Mouse (Mus musculus) liver, adult 2 months (tissue): Measurements from ENCODE around the gene Ubash3a. TPM values are rescaled to one million over a fixed set of nuclear protein-coding genes. Genes with fewer than 3 reads are reported as not detected.

Experiments
- DNase-seq: peaks from one replicate; pipeline ENCODE4 v3.0.0-alpha.2; 2011; ENCODE audit warnings: low read depth, low spot score; ENCODE audit errors: extremely low read depth
- H3K27ac ChIP-seq: fragments of 200-500 bp; replicated peaks from 2 replicates; pipeline ENCODE4 v1.5.1; 2012; ENCODE audit warnings: low read depth, mild to moderate bottlenecking, control low read depth, inconsistent platforms, low read length; ENCODE audit not compliant: insufficient read depth
- H3K27me3 ChIP-seq: fragments of 200-500 bp; 2 replicates; pipeline ENCODE4 v1.6.1; 2012; ENCODE audit warnings: mild to moderate bottlenecking, moderate library complexity, low read length, inconsistent platforms; ENCODE audit not compliant: control insufficient read depth, insufficient read depth
- H3K36me3 ChIP-seq: fragments of 200-500 bp; 2 replicates; pipeline ENCODE4 v1.6.1; 2012; ENCODE audit warnings: low read length, inconsistent platforms; ENCODE audit not compliant: control insufficient read depth, insufficient read depth
- H3K4me1 ChIP-seq: fragments of 200-500 bp; 2 replicates; pipeline ENCODE4 v1.6.1; 2011; ENCODE audit warnings: low read length; ENCODE audit not compliant: control insufficient read depth, insufficient read depth
- H3K4me3 ChIP-seq: fragments of 200-500 bp; 2 replicates; pipeline ENCODE4 v1.5.1; 2011; ENCODE audit warnings: low read depth, mild to moderate bottlenecking, control low read depth, low read length, moderate library complexity; ENCODE audit not compliant: insufficient read depth
- H3K79me2 ChIP-seq: fragments of 200-500 bp; 2 replicates; pipeline ENCODE4 v1.6.1; 2012; ENCODE audit warnings: inconsistent platforms, mild to moderate bottlenecking, low read length, moderate library complexity; ENCODE audit not compliant: control insufficient read depth, insufficient read depth
- H3K9ac ChIP-seq: fragments of 200-500 bp; 2 replicates; pipeline ENCODE4 v1.6.1; 2012; ENCODE audit warnings: low read depth, mild to moderate bottlenecking, control low read depth, inconsistent platforms, low read length
- CTCF ChIP-seq: fragments of 200-500 bp; IDR thresholded peaks from 2 replicates; pipeline ENCODE4 v1.5.1; 2011; ENCODE audit warnings: low read depth, low read length, control low read depth
- POLR2A ChIP-seq: fragments of 200-500 bp; IDR thresholded peaks from 2 replicates; pipeline ENCODE4 v1.6.1; 2011; ENCODE audit warnings: low read length, control low read depth; ENCODE audit not compliant: insufficient read depth; ENCODE audit errors: extremely low read depth
- WGBS: fragments of 180-500 bp; shearing (Covaris S2); methylation state at CpG from one replicate; pipeline ENCODE4 v1.1.7; 2018; 5-methylcytosine and 5-hydroxymethylcytosine counted together
- polyA plus RNA-seq: library from polyadenylated mRNA; depleted of rRNA; stranded (reverse); fragments of >200 nt; gene quantifications from 2 replicates; pipeline ENCODE4 v1.2.3, GENCODE M21; 2012
- total RNA-seq: library from RNA; depleted of rRNA; stranded (reverse); fragments of >200 nt; gene quantifications from 2 replicates; pipeline ENCODE4 v1.2.3, GENCODE M21; 2014

Ubash3a gene
- total and polyA plus RNA-seq, 2 experiments, result 0.09 to 0.31 TPM

DNA sequence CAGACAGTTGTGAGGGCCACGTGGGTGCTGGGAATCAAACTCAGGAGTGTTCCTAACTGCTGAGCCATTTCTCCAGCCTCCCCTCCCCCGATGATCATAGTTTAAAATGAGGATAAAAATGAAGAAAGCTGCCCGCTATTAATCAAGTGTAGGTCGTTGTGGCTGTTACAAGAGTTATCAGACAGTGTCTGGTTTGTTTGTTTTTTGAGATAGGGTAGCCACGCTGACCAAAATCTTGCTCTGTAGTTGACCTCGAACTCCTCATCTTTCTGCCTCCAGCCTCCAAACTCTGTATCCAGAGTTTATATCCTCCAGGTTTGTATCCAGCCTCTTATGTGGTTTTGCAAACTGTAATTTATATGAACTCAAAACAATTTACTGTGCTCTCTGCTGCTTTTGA lies 72.6 kb downstream of the Ubash3a start:
- Histone ChIP-seq H3K36me3 (no peaks in the 10 kb centered on the region), H3K4me1 (no peaks in the 10 kb centered on the region), H3K27ac (no peak overlapping the region), H3K27me3 (no peaks in the 10 kb centered on the region), H3K4me3 (no peak overlapping the region), H3K79me2 (no peaks in the 10 kb centered on the region), H3K9ac (no peak overlapping the region)
- TF ChIP-seq CTCF (no peak), POLR2A (no peak)
- WGBS, result 54% methylated on average over 6 of the region's 6 CpGs
- DNase-seq, result no peak

DNA sequence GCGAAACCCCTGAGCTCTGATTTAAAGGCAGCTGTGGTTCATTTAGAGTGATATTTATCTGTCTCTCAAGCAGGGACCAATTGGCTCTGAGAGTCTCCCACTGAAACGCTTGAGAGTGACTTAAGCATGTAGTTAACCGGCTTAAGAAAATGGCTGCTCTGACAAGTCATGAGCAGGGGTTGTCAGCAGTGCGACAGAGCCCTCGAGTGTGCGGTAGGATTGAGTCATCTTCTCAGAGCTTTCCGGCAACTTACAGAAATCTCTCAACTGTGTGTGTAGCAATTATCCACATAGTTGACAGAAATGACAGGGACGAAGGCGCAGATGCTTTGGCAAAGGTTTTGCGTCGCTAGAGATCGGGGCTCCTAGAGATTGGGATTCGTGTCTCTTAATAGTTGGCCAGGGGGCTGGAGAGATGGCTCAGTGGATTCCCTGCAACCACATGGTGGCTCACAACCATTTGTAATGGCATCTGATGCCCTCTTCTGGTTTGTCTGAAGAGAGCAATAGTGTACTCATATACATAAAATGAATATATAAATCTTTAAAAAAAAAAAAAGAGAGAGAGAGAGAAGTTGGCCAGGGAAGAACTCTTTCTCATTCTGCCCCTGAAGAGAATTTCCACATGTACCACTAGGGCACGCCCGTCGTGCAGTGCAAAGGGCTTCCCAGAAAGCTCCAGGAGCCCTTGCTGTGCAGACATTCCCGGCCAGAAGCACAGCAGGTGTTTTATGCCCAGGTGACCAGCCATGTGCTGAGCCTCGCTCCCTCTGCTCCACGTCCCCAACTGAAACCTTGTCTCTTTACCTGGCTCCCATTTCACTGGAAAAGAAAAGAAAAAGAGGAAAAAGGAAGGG lies 74.4 kb downstream of the Ubash3a start:
- no peaks in the 10 kb centered on the region for H3K36me3 ChIP-seq
- H3K27ac ChIP-seq, result no peak overlapping the region
- no peak for DNase-seq
- no peaks in the 10 kb centered on the region for H3K79me2 ChIP-seq
- H3K27me3 ChIP-seq, result no peaks in the 10 kb centered on the region
- H3K9ac ChIP-seq, result no peak overlapping the region
- no peak overlapping the region for H3K4me3 ChIP-seq
- TF ChIP-seq CTCF, result no peak
- TF ChIP-seq POLR2A, result no peak
- H3K4me1 ChIP-seq, result no peaks in the 10 kb centered on the region
- WGBS, result 51% methylated on average over 19 of the region's 19 CpGs

DNA sequence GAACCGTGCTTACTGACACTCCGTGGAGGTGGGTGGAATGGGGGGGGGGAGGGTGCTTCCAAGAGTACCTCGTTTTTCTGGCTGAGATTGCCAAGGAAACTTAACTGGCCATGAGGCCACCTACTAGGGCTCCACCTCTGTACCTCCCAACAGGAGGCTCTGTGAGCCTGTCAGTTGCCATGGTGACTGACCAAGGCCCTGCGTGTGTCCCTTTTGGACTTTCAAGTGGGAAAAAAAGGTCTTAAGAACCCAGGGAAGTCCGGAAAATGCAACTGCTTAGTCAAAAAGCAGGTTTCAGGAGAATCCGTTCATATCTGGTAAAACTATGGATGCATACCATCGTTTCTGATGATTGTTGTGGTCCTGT lies 75.0 kb downstream of the Ubash3a start:
- no peak overlapping the region for H3K9ac ChIP-seq
- H3K79me2 ChIP-seq, result no peaks in the 10 kb centered on the region
- no peak for DNase-seq
- WGBS, result 47% methylated on average over 7 of the region's 7 CpGs
- H3K4me1 ChIP-seq, result no peaks in the 10 kb centered on the region
- no peaks in the 10 kb centered on the region for H3K36me3 ChIP-seq
- no peak for TF ChIP-seq POLR2A
- TF ChIP-seq CTCF, result no peak
- 0 out of 2 replicates have a peak, but pooled peaks cover 2% of the 10 kb centered on the region for H3K27me3 ChIP-seq
- H3K27ac ChIP-seq, result no peak overlapping the region
- no peak overlapping the region for H3K4me3 ChIP-seq

DNA sequence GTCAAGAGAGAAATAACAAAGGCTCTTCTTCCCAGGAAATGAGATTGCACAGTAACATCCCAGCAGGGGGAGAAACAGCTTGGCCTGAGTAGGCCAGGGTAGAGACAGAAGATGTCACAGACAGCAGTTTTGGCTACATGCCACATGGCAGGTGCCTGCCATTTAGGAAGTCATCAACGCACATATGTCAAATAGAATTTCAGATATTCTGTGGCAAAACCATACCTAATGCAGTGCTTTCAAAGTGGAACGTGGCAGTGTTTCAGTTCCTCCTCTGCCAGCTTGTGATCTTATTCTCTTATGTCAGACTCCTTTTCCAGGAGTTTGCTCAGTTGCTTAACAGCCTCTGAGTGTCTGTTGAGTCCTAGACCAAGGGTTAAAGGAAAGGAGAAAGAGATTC lies 78.2 kb downstream of the Ubash3a start:
- Histone ChIP-seq H3K9ac (no peak overlapping the region), H3K27me3 (0 out of 2 replicates have a peak, but pooled peaks cover 6% of the 10 kb centered on the region), H3K36me3 (no peaks in the 10 kb centered on the region), H3K79me2 (no peaks in the 10 kb centered on the region), H3K4me1 (no peaks in the 10 kb centered on the region), H3K27ac (no peak overlapping the region), H3K4me3 (no peak overlapping the region)
- no peak for TF ChIP-seq CTCF
- TF ChIP-seq POLR2A, result no peak
- WGBS, result 69% methylated on average over 2 of the region's 2 CpGs
- DNase-seq, result no peak

DNA sequence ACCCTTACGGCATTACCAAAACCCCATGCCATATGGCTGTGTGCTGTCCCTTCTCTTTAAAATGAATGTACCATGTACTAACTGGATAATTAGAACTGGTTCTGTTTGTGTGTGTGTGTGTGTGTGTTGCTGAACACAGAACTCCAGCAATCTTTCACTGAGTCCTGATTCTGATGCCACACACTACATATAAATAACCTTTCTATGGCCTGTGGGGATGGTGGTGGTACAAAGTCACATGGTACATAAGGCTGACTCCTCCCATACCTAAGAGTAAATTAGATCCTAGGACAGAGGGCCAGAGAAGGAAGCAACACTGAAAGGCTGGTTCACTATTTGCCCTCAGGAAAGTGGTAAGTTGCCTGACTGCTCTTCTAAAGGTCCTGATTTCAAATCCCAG lies 78.8 kb downstream of the Ubash3a start, which contains the start of gene Slc37a1:
Gene Slc37a1 (plus strand): TSS at position 301 of the 400 bp plus-strand sequence.
- no peak for DNase-seq
- H3K27ac ChIP-seq, result no peak within 1 kb of the TSS
- H3K27me3 ChIP-seq, result 0 out of 2 replicates have a peak, but pooled peaks cover 6% of the 10 kb centered on the region
- TF ChIP-seq POLR2A (no peak), CTCF (no peak)
- H3K4me1 ChIP-seq, result no peaks in the 10 kb centered on the region
- no peaks in the 10 kb centered on the region for H3K36me3 ChIP-seq
- 100% methylated on average over 1 of the region's 1 CpGs for WGBS
- no peak within 1 kb of the TSS for H3K4me3 ChIP-seq
- no peak within 1 kb of the TSS for H3K9ac ChIP-seq
- H3K79me2 ChIP-seq, result no peaks in the 10 kb centered on the region

DNA sequence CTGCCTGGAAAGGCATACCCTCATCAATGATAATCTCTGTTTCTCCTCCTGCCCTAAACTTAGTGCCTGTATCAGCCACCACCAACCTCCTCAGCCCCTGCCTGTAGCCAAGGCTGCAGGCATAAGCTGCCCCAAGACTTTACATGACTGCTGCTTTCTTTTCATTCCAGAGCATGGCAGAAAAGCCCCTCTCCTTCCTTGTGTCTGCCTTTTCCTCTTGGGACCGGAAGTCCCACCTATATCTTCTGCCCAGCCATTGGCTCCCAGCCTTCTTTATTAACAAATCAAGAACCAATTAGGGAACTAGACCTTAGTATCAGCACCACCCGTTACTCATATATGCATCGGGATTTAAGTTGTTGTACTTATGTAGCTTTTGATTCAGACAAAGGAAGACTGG lies 79.5 kb downstream of the Ubash3a start:
- Histone ChIP-seq H3K27me3 (0 out of 2 replicates have a peak, but pooled peaks cover 6% of the 10 kb centered on the region), H3K9ac (no peak overlapping the region), H3K36me3 (no peaks in the 10 kb centered on the region), H3K4me3 (no peak overlapping the region), H3K79me2 (no peaks in the 10 kb centered on the region), H3K4me1 (no peaks in the 10 kb centered on the region), H3K27ac (no peak overlapping the region)
- no peak for TF ChIP-seq CTCF
- TF ChIP-seq POLR2A, result no peak
- DNase-seq, result no peak
- 82% methylated on average over 3 of the region's 3 CpGs for WGBS
